Mouse (Mus musculus): ENCODE results near the gene Wdr31. TPM values are rescaled to one million over a fixed set of nuclear protein-coding genes. Genes with fewer than 3 reads are reported as not detected.

Wdr31 gene
- total RNA-seq, 2 experiments from 2014 or later: 7.8 to 8.6 TPM

- no peak for DNase-seq
Measured at GRCm38 (mm10) chr4:62439793-62440192, 30.9 kb downstream of the Wdr31 start.

- no peak for DNase-seq
Measured at GRCm38 (mm10) chr4:62437871-62438270, 32.8 kb downstream of the Wdr31 start.

GRCm38 (mm10) chr4:62437256-62437778, 33.4 kb downstream of the Wdr31 start:
- no peak for DNase-seq

GRCm38 (mm10) chr4:62435081-62435480, 35.6 kb downstream of the Wdr31 start, which contains the start of gene Rnf183:
Rnf183 (minus strand) TSS chr4:62435252.
- DNase-seq: no peak

- no peak for DNase-seq
Measured at GRCm38 (mm10) chr4:62433939-62434870, 36.5 kb downstream of the Wdr31 start.

- no peak for DNase-seq
Measured at GRCm38 (mm10) chr4:62431522-62431921, 39.2 kb downstream of the Wdr31 start.

- no peak for DNase-seq
Measured at GRCm38 (mm10) chr4:62430678-62431077, 40.0 kb downstream of the Wdr31 start.

GRCm38 (mm10) chr4:62429616-62430015, 41.1 kb downstream of the Wdr31 start:
- no peak for DNase-seq

- no peak for DNase-seq
Measured at GRCm38 (mm10) chr4:62427978-62428758, 42.5 kb downstream of the Wdr31 start.

- no peak for DNase-seq
Measured at GRCm38 (mm10) chr4:62425891-62426290, 44.8 kb downstream of the Wdr31 start.

GRCm38 (mm10) chr4:62419091-62419490, 51.6 kb downstream of the Wdr31 start:
- no peak for DNase-seq

- DNase-seq: peak; percentile 26 to 36
Measured at GRCm38 (mm10) chr4:62418448-62418847, 52.2 kb downstream of the Wdr31 start.

GRCm38 (mm10) chr4:62411606-62412005, 59.1 kb downstream of the Wdr31 start:
- no peak for DNase-seq

GRCm38 (mm10) chr4:62410325-62410724, 60.4 kb downstream of the Wdr31 start:
- no peak for DNase-seq

- no peak for DNase-seq
Measured at GRCm38 (mm10) chr4:62409615-62410014, 61.1 kb downstream of the Wdr31 start.

- peak; percentile 96 to 97 for DNase-seq
Measured at GRCm38 (mm10) chr4:62408601-62409282, 62.0 kb downstream of the Wdr31 start, which contains the start of the genes Cdc26 and Prpf4. Cdc26 (minus strand) TSS chr4:62408642. Prpf4 (plus strand) TSS chr4:62408797.

GRCm38 (mm10) chr4:62407730-62408582, 62.7 kb downstream of the Wdr31 start:
- peak; percentile 40 to 41 for DNase-seq

GRCm38 (mm10) chr4:62406133-62406532, 64.6 kb downstream of the Wdr31 start:
- no peak for DNase-seq

GRCm38 (mm10) chr4:62398956-62399355, 71.7 kb downstream of the Wdr31 start:
- no peak for DNase-seq
